Mouse (Mus musculus): ENCODE data around the gene Rab7.

GRCm38 (mm10) chr6:88037471-88038045 lies 7.5 kb downstream of the Rab7 start:
- no peak for TF ChIP-seq EP300 (IDR thresholded peaks at IDR 0.05)
- TF ChIP-seq CTCF (IDR thresholded peaks at IDR 0.05): no peak
